Mouse (Mus musculus): ENCODE measurements around the gene Prpf38a. TPM values are rescaled to one million over a fixed set of nuclear protein-coding genes. Genes with fewer than 3 reads are reported as not detected.

Prpf38a gene
- polyA plus RNA-seq, 1 experiment from 2014 or later, result 64.1 TPM

GRCm38 (mm10) chr4:108579743-108580411, 741 bp upstream of the Prpf38a start:
- H3K9ac ChIP-seq (ENCODE audit: low read depth, low read length), result peak overlapping the region; percentile 78
- no peak for ATAC-seq
- no peaks in the 10 kb centered on the region for H3K9me3 ChIP-seq (ENCODE audit: control insufficient read depth)
- H3K4me1 ChIP-seq (replicated peaks; ENCODE audit: control insufficient read depth, insufficient read depth, low read length), result 0 out of 2 replicates have a peak, but pooled peaks cover 3% of the 10 kb centered on the region
- peak overlapping the region; percentile 93 for H3K4me2 ChIP-seq (replicated peaks; ENCODE audit: low read depth)
- H3K27ac ChIP-seq (ENCODE audit: low read depth, low read length), result peak overlapping the region; percentile 82
- no peaks in the 10 kb centered on the region for H3K27me3 ChIP-seq (replicated peaks; ENCODE audit: control insufficient read depth, insufficient read depth, low read length)
- H3K36me3 ChIP-seq (ENCODE audit: control insufficient read depth, insufficient read depth), result peaks cover 7% of the 10 kb centered on the region
- under 1% methylated on average over 16 of the region's 16 CpGs for WGBS
- no peak for TF ChIP-seq CTCF (IDR thresholded peaks at IDR 0.05; ENCODE audit: low read depth)
- H3K4me3 ChIP-seq (ENCODE audit: low read depth, low read length), result peak overlapping the region; percentile 95

GRCm38 (mm10) chr4:108572644-108573043, 6.5 kb downstream of the Prpf38a start:
- no peaks in the 10 kb centered on the region for H3K4me1 ChIP-seq (replicated peaks; ENCODE audit: control insufficient read depth, insufficient read depth, low read length)
- H3K4me3 ChIP-seq (ENCODE audit: low read depth, low read length), result no peak overlapping the region
- no peak overlapping the region for H3K9ac ChIP-seq (ENCODE audit: low read depth, low read length)
- peak; percentile 61; the same call in 1 of the 2 replicates for ATAC-seq
- H3K27me3 ChIP-seq (replicated peaks; ENCODE audit: control insufficient read depth, insufficient read depth, low read length), result no peaks in the 10 kb centered on the region
- H3K4me2 ChIP-seq (replicated peaks; ENCODE audit: low read depth), result no peak overlapping the region
- TF ChIP-seq CTCF (IDR thresholded peaks at IDR 0.05; ENCODE audit: low read depth), result no peak
- H3K27ac ChIP-seq (ENCODE audit: low read depth, low read length), result peak overlapping the region; percentile 64; the same call in 1 of the 2 replicates
- H3K9me3 ChIP-seq (ENCODE audit: control insufficient read depth), result no peaks in the 10 kb centered on the region
- 62% methylated on average over 3 of the region's 3 CpGs for WGBS
- peaks cover 65% of the 10 kb centered on the region for H3K36me3 ChIP-seq (ENCODE audit: control insufficient read depth, insufficient read depth)

GRCm38 (mm10) chr4:108565026-108565425, 14.1 kb downstream of the Prpf38a start:
- Histone ChIP-seq H3K4me3 (ENCODE audit: low read depth, low read length) (no peak overlapping the region), H3K27ac (ENCODE audit: low read depth, low read length) (no peak overlapping the region), H3K4me1 (replicated peaks; ENCODE audit: control insufficient read depth, insufficient read depth, low read length) (no peaks in the 10 kb centered on the region), H3K27me3 (replicated peaks; ENCODE audit: control insufficient read depth, insufficient read depth, low read length) (no peaks in the 10 kb centered on the region), H3K4me2 (replicated peaks; ENCODE audit: low read depth) (no peak overlapping the region), H3K9me3 (ENCODE audit: control insufficient read depth) (no peaks in the 10 kb centered on the region), H3K9ac (ENCODE audit: low read depth, low read length) (no peak overlapping the region), H3K36me3 (ENCODE audit: control insufficient read depth, insufficient read depth) (peaks cover 77% of the 10 kb centered on the region)
- no peak for ATAC-seq
- no peak for TF ChIP-seq CTCF (IDR thresholded peaks at IDR 0.05; ENCODE audit: low read depth)
- 70% methylated on average over 1 of the region's 1 CpGs for WGBS

- H3K27me3 ChIP-seq (replicated peaks; ENCODE audit: control insufficient read depth, insufficient read depth, low read length), result no peaks in the 10 kb centered on the region
- no peak overlapping the region for H3K9ac ChIP-seq (ENCODE audit: low read depth, low read length)
- H3K9me3 ChIP-seq (ENCODE audit: control insufficient read depth), result no peaks in the 10 kb centered on the region
- H3K36me3 ChIP-seq (ENCODE audit: control insufficient read depth, insufficient read depth), result peaks cover 6% of the 10 kb centered on the region; the same call in 1 of the 2 replicates
- WGBS, result 90% methylated on average over 2 of the region's 2 CpGs
- no peak overlapping the region for H3K4me2 ChIP-seq (replicated peaks; ENCODE audit: low read depth)
- no peak for ATAC-seq
- H3K27ac ChIP-seq (ENCODE audit: low read depth, low read length), result no peak overlapping the region
- no peak overlapping the region for H3K4me3 ChIP-seq (ENCODE audit: low read depth, low read length)
- no peaks in the 10 kb centered on the region for H3K4me1 ChIP-seq (replicated peaks; ENCODE audit: control insufficient read depth, insufficient read depth, low read length)
- no peak for TF ChIP-seq CTCF (IDR thresholded peaks at IDR 0.05; ENCODE audit: low read depth)
These were observed 39.4 kb downstream of the Prpf38a start for GRCm38 (mm10) chr4:108539701-108540100.

Other genes with a start within 250 kb of the Prpf38a start
- gene Shisal2a, start 196.0 kb downstream of the Prpf38a start, polyA plus RNA-seq (2015; fragmentation: Nextera tagmentation; extraction: Ambion mirVana), result 0.50 and 0.55 TPM in 2 replicates
- gene Gpx7, start 172.4 kb downstream of the Prpf38a start, polyA plus RNA-seq (2015; fragmentation: Nextera tagmentation; extraction: Ambion mirVana), result 21.7 and 22.9 TPM in 2 replicates
- 19.1 and 22.8 TPM in 2 replicates for gene Tut4, start 119.9 kb downstream of the Prpf38a start, polyA plus RNA-seq (2015; fragmentation: Nextera tagmentation; extraction: Ambion mirVana)
- gene Orc1, start 87 bp upstream of the Prpf38a start, polyA plus RNA-seq (2015; fragmentation: Nextera tagmentation; extraction: Ambion mirVana), result 3.1 and 3.2 TPM in 2 replicates
- gene Cc2d1b, start 40.6 kb upstream of the Prpf38a start, polyA plus RNA-seq (2015; fragmentation: Nextera tagmentation; extraction: Ambion mirVana), result 25.7 and 26.7 TPM in 2 replicates
- gene 3110021N24Rik, start 140.3 kb upstream of the Prpf38a start, polyA plus RNA-seq (2015; fragmentation: Nextera tagmentation; extraction: Ambion mirVana), result 1.3 and 2.2 TPM in 2 replicates
- 5.0 and 6.1 TPM in 2 replicates for gene Zfyve9, start 201.5 kb upstream of the Prpf38a start, polyA plus RNA-seq (2015; fragmentation: Nextera tagmentation; extraction: Ambion mirVana)